Mouse (Mus musculus) embryonic facial prominence, embryonic 12.5 days (tissue): ENCODE data around the gene Spint3. TPM values are rescaled to one million over a fixed set of nuclear protein-coding genes. Genes with fewer than 3 reads are reported as not detected.

Source experiments
- ATAC-seq: fragments of 200-750 bp; cut with Nextera tagmentation; 2 replicates; pipeline ENCODE4 v1.8.0; 2017; ENCODE audit not compliant: insufficient number of reproducible peaks, insufficient read depth, low FRiP score, low TSS enrichment
- H3K27ac ChIP-seq: fragments of 300-500 bp; sonication (generic); 2 replicates; pipeline ENCODE4 v1.5.1; 2016; ENCODE audit warnings: mild to moderate bottlenecking
- H3K27me3 ChIP-seq: fragments of 300-500 bp; sonication (generic); 2 replicates; pipeline ENCODE4 v1.6.1; 2016; ENCODE audit warnings: mild to moderate bottlenecking, moderate library complexity
- H3K36me3 ChIP-seq: fragments of 300-500 bp; sonication (generic); 2 replicates; pipeline ENCODE4 v1.6.1; 2016; ENCODE audit warnings: mild to moderate bottlenecking
- H3K4me1 ChIP-seq: fragments of 300-500 bp; sonication (generic); 2 replicates; pipeline ENCODE4 v1.6.1; 2016
- H3K4me2 ChIP-seq: fragments of 300-500 bp; sonication (generic); replicated peaks from 2 replicates; pipeline ENCODE4 v1.6.1; 2016; ENCODE audit warnings: mild to moderate bottlenecking, moderate library complexity
- H3K4me3 ChIP-seq: fragments of 300-500 bp; sonication (generic); 2 replicates; pipeline ENCODE4 v1.5.1; 2016; ENCODE audit warnings: mild to moderate bottlenecking
- H3K9ac ChIP-seq: fragments of 300-500 bp; sonication (generic); 2 replicates; pipeline ENCODE4 v1.6.1; 2016; ENCODE audit warnings: mild to moderate bottlenecking, moderate library complexity
- H3K9me3 ChIP-seq: fragments of 300-500 bp; sonication (generic); 2 replicates; pipeline ENCODE4 v1.6.1; 2016; ENCODE audit warnings: mild to moderate bottlenecking, moderate library complexity
- WGBS: fragments of 180-500 bp; shearing (Covaris S2); methylation state at CpG from one replicate; pipeline ENCODE4 v1.1.7; 2016; 5-methylcytosine and 5-hydroxymethylcytosine counted together
- polyA plus RNA-seq: library from polyadenylated mRNA; unstranded; fragments of >200 nt; fragmentation: Nextera tagmentation; extraction: Ambion mirVana; gene quantifications from 2 replicates; pipeline ENCODE4 v1.2.1, GENCODE M21; 2016

The Spint3 gene
- polyA plus RNA-seq, 1 experiment from 2014 or later = not detected

GRCm38 (mm10) chr2:164523301-164523773, 49.9 kb downstream of the Spint3 start:
- Histone ChIP-seq H3K4me2 (no peak overlapping the region), H3K9me3 (peaks cover 6% of the 10 kb centered on the region; the same call in 1 of the 2 replicates), H3K36me3 (no peaks in the 10 kb centered on the region), H3K27ac (no peak overlapping the region), H3K4me1 (peaks cover 3% of the 10 kb centered on the region; the same call in 1 of the 2 replicates), H3K4me3 (no peak overlapping the region), H3K27me3 (no peaks in the 10 kb centered on the region), H3K9ac (no peak overlapping the region)
- WGBS = 84% methylated on average over 10 of the region's 10 CpGs
- no peak for ATAC-seq

GRCm38 (mm10) chr2:164522280-164522679, 51.0 kb downstream of the Spint3 start:
- Histone ChIP-seq H3K4me3 (no peak overlapping the region), H3K9ac (no peak overlapping the region), H3K27me3 (no peaks in the 10 kb centered on the region), H3K4me2 (no peak overlapping the region), H3K9me3 (peaks cover 6% of the 10 kb centered on the region; the same call in 1 of the 2 replicates), H3K27ac (no peak overlapping the region), H3K4me1 (peaks cover 3% of the 10 kb centered on the region; the same call in 1 of the 2 replicates), H3K36me3 (no peaks in the 10 kb centered on the region)
- WGBS = 16% methylated on average over 8 of the region's 8 CpGs
- no peak for ATAC-seq

GRCm38 (mm10) chr2:164521841-164522240, 51.4 kb downstream of the Spint3 start:
- no peak overlapping the region for H3K27ac ChIP-seq
- H3K9ac ChIP-seq = no peak overlapping the region
- H3K36me3 ChIP-seq = no peaks in the 10 kb centered on the region
- peaks cover 3% of the 10 kb centered on the region; the same call in 1 of the 2 replicates for H3K4me1 ChIP-seq
- H3K4me3 ChIP-seq = no peak overlapping the region
- no peaks in the 10 kb centered on the region for H3K27me3 ChIP-seq
- peak overlapping the region; percentile 14; the same call in 1 of the 2 replicates for H3K4me2 ChIP-seq
- peak; percentile 79 for ATAC-seq
- 13% methylated on average over 11 of the region's 11 CpGs for WGBS
- H3K9me3 ChIP-seq = peaks cover 5% of the 10 kb centered on the region; the same call in 1 of the 2 replicates

DNA sequence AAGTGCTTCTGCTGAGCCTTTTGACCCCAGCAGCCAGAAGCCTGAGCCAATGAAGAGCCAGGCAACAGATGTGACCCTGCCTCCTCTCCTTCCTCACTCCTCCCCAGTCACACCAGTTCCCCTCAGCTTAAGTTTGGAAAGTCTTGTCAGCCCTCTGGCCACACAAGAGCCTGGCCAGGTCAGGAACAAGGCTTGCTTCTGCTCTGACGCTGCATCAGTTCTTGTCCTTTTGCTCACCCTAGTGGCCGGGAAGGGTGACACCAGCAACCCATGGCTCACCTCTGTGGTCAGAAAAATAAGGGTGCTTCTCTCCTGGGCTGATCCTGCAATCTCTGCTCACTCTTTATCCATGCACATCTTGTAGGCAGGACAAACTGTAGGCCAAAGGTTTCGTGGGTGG, 52.5 kb downstream of the Spint3 start:
- Histone ChIP-seq H3K4me1 (peaks cover 3% of the 10 kb centered on the region; the same call in 1 of the 2 replicates), H3K9ac (no peak overlapping the region), H3K4me3 (no peak overlapping the region), H3K36me3 (no peaks in the 10 kb centered on the region), H3K4me2 (no peak overlapping the region), H3K27ac (no peak overlapping the region), H3K9me3 (no peaks in the 10 kb centered on the region), H3K27me3 (no peaks in the 10 kb centered on the region)
- WGBS = 16% methylated on average over 3 of the region's 3 CpGs
- ATAC-seq = no peak

Other genes starting within 250 kb of the Spint3 start
- gene Svs5, start 240.7 kb downstream of the Spint3 start, polyA plus RNA-seq = not detected in 2 replicates
- gene Slpi, start 184.4 kb downstream of the Spint3 start, polyA plus RNA-seq = 0.96 and 1.5 TPM in 2 replicates
- 0.46 and 0.53 TPM in 2 replicates for gene Rbpjl, start 170.3 kb downstream of the Spint3 start, polyA plus RNA-seq
- 36.2 and 43.9 TPM in 2 replicates for gene Matn4, start 168.3 kb downstream of the Spint3 start, polyA plus RNA-seq
- gene Sdc4, start 129.6 kb downstream of the Spint3 start, polyA plus RNA-seq = 42.6 and 44.4 TPM in 2 replicates
- 65.4 and 66.8 TPM in 2 replicates for gene Sys1, start 116.5 kb downstream of the Spint3 start, polyA plus RNA-seq
- 6.1 and 6.5 TPM in 2 replicates for gene Gm20458, start 112.5 kb downstream of the Spint3 start, polyA plus RNA-seq
- not detected in 2 replicates for gene Trp53tg5, start 99.7 kb downstream of the Spint3 start, polyA plus RNA-seq
- gene Dbndd2, start 87.4 kb downstream of the Spint3 start, polyA plus RNA-seq = 1.7 and 2.2 TPM in 2 replicates
- gene Pigt, start 75.9 kb downstream of the Spint3 start, polyA plus RNA-seq = 36.7 and 37.7 TPM in 2 replicates
- gene Wfdc2, start 11.0 kb downstream of the Spint3 start, polyA plus RNA-seq = 49.9 and 59.6 TPM in 2 replicates
- not detected in 2 replicates for gene Wfdc6a, start 12.0 kb upstream of the Spint3 start, polyA plus RNA-seq
- not detected in 2 replicates for gene Eppin, start 20.1 kb upstream of the Spint3 start, polyA plus RNA-seq
- not detected in 2 replicates for gene Wfdc6b, start 40.1 kb upstream of the Spint3 start, polyA plus RNA-seq
- gene Wfdc8, start 40.2 kb upstream of the Spint3 start, polyA plus RNA-seq = not detected in 2 replicates
- not detected in 2 replicates for gene Wfdc16, start 65.3 kb upstream of the Spint3 start, polyA plus RNA-seq
- not detected in 2 replicates for gene Wfdc10, start 82.6 kb upstream of the Spint3 start, polyA plus RNA-seq
- not detected in 2 replicates for gene Wfdc9, start 83.1 kb upstream of the Spint3 start, polyA plus RNA-seq
- gene Wfdc11, start 100.6 kb upstream of the Spint3 start, polyA plus RNA-seq = not detected in 2 replicates
- gene Wfdc13, start 111.6 kb upstream of the Spint3 start, polyA plus RNA-seq = 0.45 TPM in 1 of 2 replicates, not detected in the other
- gene Spint4, start 125.0 kb upstream of the Spint3 start, polyA plus RNA-seq = not detected in 2 replicates
- gene Spint5, start 141.8 kb upstream of the Spint3 start, polyA plus RNA-seq = not detected in 2 replicates
- 0.72 and 1.3 TPM in 2 replicates for gene Wfdc3, start 172.5 kb upstream of the Spint3 start, polyA plus RNA-seq
- gene Dnttip1, start 172.5 kb upstream of the Spint3 start, polyA plus RNA-seq = 92.5 and 97.1 TPM in 2 replicates
- gene Ube2c, start 196.4 kb upstream of the Spint3 start, polyA plus RNA-seq = 472 and 488 TPM in 2 replicates
- gene Tnnc2, start 206.5 kb upstream of the Spint3 start, polyA plus RNA-seq = 31.7 and 40.6 TPM in 2 replicates
- 18.3 and 19.6 TPM in 2 replicates for gene Snx21, start 212.4 kb upstream of the Spint3 start, polyA plus RNA-seq
- gene Acot8, start 231.4 kb upstream of the Spint3 start, polyA plus RNA-seq = 16.8 and 16.9 TPM in 2 replicates
- 9.0 and 9.5 TPM in 2 replicates for gene Zswim3, start 231.6 kb upstream of the Spint3 start, polyA plus RNA-seq
- gene Zswim1, start 249.2 kb upstream of the Spint3 start, polyA plus RNA-seq = 17.9 and 20.8 TPM in 2 replicates